Comparison of ENCODE assay signal across 27 mouse cellular contexts in the genomic region with DNA sequence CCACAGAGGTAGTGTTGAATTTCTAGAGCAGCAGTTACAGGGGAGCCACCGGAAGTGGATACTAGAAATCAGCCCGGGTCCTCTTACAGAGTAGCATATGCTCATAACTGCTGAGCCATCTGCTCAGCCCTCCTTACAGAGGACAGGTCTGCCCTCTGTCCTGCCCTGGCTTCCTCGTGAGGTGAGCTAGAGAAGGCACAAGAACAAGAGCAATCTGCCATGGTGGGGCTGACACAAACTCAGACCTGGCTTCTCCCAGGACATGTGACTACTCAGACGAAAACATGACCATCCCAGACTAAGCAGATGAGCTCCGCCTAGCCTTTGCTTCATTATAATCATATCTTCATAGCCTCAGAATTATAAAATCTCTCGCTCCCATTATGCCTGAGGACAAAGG. TPM values are rescaled to one million over a fixed set of nuclear protein-coding genes. Genes with fewer than 3 reads are reported as not detected.
DNase-seq lines count a peak whose midpoint lies in the region; ATAC-seq and TF ChIP-seq lines count a peak whose summit lies in the region.
"Had no signal": no experiment of that assay in that cellular context is flagged by ENCODE, and none has a peak within 500 bp of the region (broad histone marks: within the 10 kb centered on the region; RNA-seq: fewer than 3 reads in every experiment).

No protein-coding gene starts in this region.

- H3K4me2 ChIP-seq in heart, embryonic 16.5 days (ENCODE audit: low read depth, low read length), result no peak overlapping the region
- H3K4me2 ChIP-seq in heart, embryonic 12.5 days, result no peak overlapping the region
- no peak overlapping the region for H3K4me2 ChIP-seq in lung, embryonic 16.5 days (ENCODE audit: low read depth, low read length)
- no peak overlapping the region for H3K4me2 ChIP-seq in limb, embryonic 14.5 days (replicated peaks; ENCODE audit: low read depth, low read length, severe bottlenecking)
- H3K4me2 ChIP-seq: forebrain, embryonic 13.5 days; hindbrain, embryonic 12.5 days; midbrain, embryonic 13.5 days had no signal

- intact Hi-C loops in left cerebral cortex, postnatal 25 days (cut with DNase I), result no loop called here

- H3K4me3 ChIP-seq in heart, embryonic 16.5 days (ENCODE audit: low read length), result no peak overlapping the region
- H3K4me3 ChIP-seq in heart, embryonic 12.5 days, result no peak overlapping the region
- no peak overlapping the region for H3K4me3 ChIP-seq in lung, embryonic 16.5 days (ENCODE audit: low read length)
- no peak overlapping the region for H3K4me3 ChIP-seq in embryonic fibroblast, embryonic 13.5 days (ENCODE audit: insufficient read depth, low read length)
- no peak overlapping the region for H3K4me3 ChIP-seq in limb, embryonic 14.5 days (replicated peaks; ENCODE audit: low read length)
- H3K4me3 ChIP-seq: erythroblast, embryonic 14.5 days; forebrain, embryonic 13.5 days; heart, embryonic 10.5 days; hindbrain, embryonic 12.5 days; midbrain, embryonic 13.5 days had no signal

- peaks cover 37% of the 10 kb centered on the region for H3K4me1 ChIP-seq in heart, embryonic 16.5 days (ENCODE audit: control insufficient read depth, insufficient read depth, low read length)
- peaks cover 67% of the 10 kb centered on the region for H3K4me1 ChIP-seq in heart, embryonic 12.5 days (replicated peaks)
- peaks cover 28% of the 10 kb centered on the region for H3K4me1 ChIP-seq in lung, embryonic 16.5 days (replicated peaks; ENCODE audit: control insufficient read depth, insufficient read depth, low read length)
- peaks cover 13% of the 10 kb centered on the region for H3K4me1 ChIP-seq in embryonic fibroblast, embryonic 13.5 days (ENCODE audit: control insufficient read depth, insufficient read depth, low read length)
- H3K4me1 ChIP-seq in limb, embryonic 14.5 days (ENCODE audit: control insufficient read depth, insufficient read depth, low read length), result peaks cover 56% of the 10 kb centered on the region

- TF ChIP-seq CTCF in embryonic fibroblast, embryonic 13.5 days (IDR thresholded peaks at IDR 0.05; ENCODE audit: borderline replicate concordance, insufficient read depth, low read length), result no peak

- ATAC-seq in heart, embryonic 16.5 days (replicated peaks; ENCODE audit: extremely low read depth, insufficient read depth, low FRiP score), result no peak
- no peak for ATAC-seq in heart, embryonic 12.5 days (ENCODE audit: insufficient number of reproducible peaks, low FRiP score)
- ATAC-seq in lung, embryonic 16.5 days (ENCODE audit: low read depth), result no peak
- no peak for ATAC-seq in limb, embryonic 14.5 days (ENCODE audit: low FRiP score, low read depth)
- ATAC-seq: forebrain, embryonic 13.5 days; midbrain, embryonic 13.5 days had no signal

- no peaks in the 10 kb centered on the region; the same call in 1 of the 2 replicates for H3K36me3 ChIP-seq in heart, embryonic 16.5 days (ENCODE audit: control insufficient read depth, insufficient read depth)
- H3K36me3 ChIP-seq in heart, embryonic 12.5 days, result peaks cover 23% of the 10 kb centered on the region
- H3K36me3 ChIP-seq in lung, embryonic 16.5 days (ENCODE audit: control insufficient read depth, insufficient read depth, low read length), result peaks cover 19% of the 10 kb centered on the region
- peaks cover 47% of the 10 kb centered on the region for H3K36me3 ChIP-seq in limb, embryonic 14.5 days (ENCODE audit: control insufficient read depth, insufficient read depth, low read length)
- H3K36me3 ChIP-seq: hindbrain, embryonic 12.5 days had no signal

- no peak for DNase-seq in lung, postnatal 4 days
- DNase-seq in limb, embryonic 14.5 days (ENCODE audit: low spot score), result no peak
- no peak for DNase-seq in urinary bladder, adult 18-20 months (ENCODE audit: low spot score in 2 of 2)
- no peak for DNase-seq in left cerebral cortex, postnatal 25 days (ENCODE audit: low spot score in 2 of 2)
- DNase-seq: cerebellum, adult 2 months; cerebellum, postnatal 36 days; liver; thymus, adult 2 months had no signal

- no peak for TF ChIP-seq POLR2A in embryonic fibroblast, embryonic 13.5 days (IDR thresholded peaks at IDR 0.05; ENCODE audit: low read depth, low read length)
- no peak for TF ChIP-seq POLR2A in limb, embryonic 14.5 days (IDR thresholded peaks at IDR 0.05; ENCODE audit: borderline replicate concordance, extremely low read depth, insufficient read depth, insufficient read length)

- H3K9me3 ChIP-seq in heart, embryonic 16.5 days (replicated peaks; ENCODE audit: control insufficient read depth, low read length), result no peaks in the 10 kb centered on the region
- no peaks in the 10 kb centered on the region for H3K9me3 ChIP-seq in heart, embryonic 12.5 days (replicated peaks)
- no peaks in the 10 kb centered on the region for H3K9me3 ChIP-seq in lung, embryonic 16.5 days (ENCODE audit: control insufficient read depth, low read length)
- H3K9me3 ChIP-seq in limb, embryonic 14.5 days (ENCODE audit: control insufficient read depth, low read length), result no peaks in the 10 kb centered on the region
- H3K9me3 ChIP-seq: forebrain, embryonic 13.5 days; G1E; heart, embryonic 10.5 days; hindbrain, embryonic 12.5 days; midbrain, embryonic 13.5 days had no signal

- H3K9ac ChIP-seq in heart, embryonic 16.5 days (ENCODE audit: low read length), result no peak overlapping the region
- H3K9ac ChIP-seq in heart, embryonic 12.5 days, result no peak overlapping the region
- no peak overlapping the region for H3K9ac ChIP-seq in lung, embryonic 16.5 days (ENCODE audit: low read length)
- no peak overlapping the region for H3K9ac ChIP-seq in limb, embryonic 14.5 days (ENCODE audit: low read depth, low read length, severe bottlenecking)
- H3K9ac ChIP-seq: forebrain, embryonic 13.5 days; hindbrain, embryonic 12.5 days; midbrain, embryonic 13.5 days had no signal

- H3K27ac ChIP-seq in heart, embryonic 16.5 days (ENCODE audit: low read length), result peak overlapping the region; percentile 50
- H3K27ac ChIP-seq in heart, embryonic 12.5 days (ENCODE audit: poor library complexity, severe bottlenecking), result no peak overlapping the region
- peak overlapping the region; percentile 56 for H3K27ac ChIP-seq in lung, embryonic 16.5 days (ENCODE audit: low read length)
- H3K27ac ChIP-seq in embryonic fibroblast, embryonic 13.5 days (ENCODE audit: insufficient read depth, low read length), result 0 out of 2 replicates have a peak overlapping the region, but pooled peaks have one; percentile 1
- H3K27ac ChIP-seq in limb, embryonic 14.5 days (replicated peaks; ENCODE audit: low read depth, low read length), result peak overlapping the region; percentile 49; the same call in 1 of the 2 replicates
- H3K27ac ChIP-seq: forebrain, embryonic 13.5 days; midbrain, embryonic 13.5 days had no signal

- WGBS in heart, embryonic 16.5 days, result 62% methylated on average over 6 of the region's 6 CpGs
- 73% methylated on average over 6 of the region's 6 CpGs for WGBS in heart, embryonic 12.5 days
- 66% methylated on average over 6 of the region's 6 CpGs for WGBS in lung, embryonic 16.5 days
- WGBS in limb, embryonic 14.5 days, result 60% methylated on average over 6 of the region's 6 CpGs

- no peaks in the 10 kb centered on the region for H3K27me3 ChIP-seq in heart, embryonic 16.5 days (ENCODE audit: control insufficient read depth, insufficient read depth, low read length)
- no peaks in the 10 kb centered on the region for H3K27me3 ChIP-seq in heart, embryonic 12.5 days (replicated peaks)
- no peaks in the 10 kb centered on the region for H3K27me3 ChIP-seq in lung, embryonic 16.5 days (ENCODE audit: control insufficient read depth, insufficient read depth, low read depth, low read length)
- no peaks in the 10 kb centered on the region for H3K27me3 ChIP-seq in limb, embryonic 14.5 days (ENCODE audit: control insufficient read depth, insufficient read depth, low read length)
- H3K27me3 ChIP-seq: forebrain, embryonic 13.5 days had no signal

RNA-seq across cellular contexts. Expression of gene Ifitm5, which starts 1.7 kb away (rescaled TPM):
- 1.3 and 1.6 TPM in 2 replicates for polyA plus RNA-seq in heart, embryonic 16.5 days (2015; fragmentation: Nextera tagmentation; extraction: Ambion mirVana)
- polyA plus RNA-seq in heart, embryonic 12.5 days (2016; fragmentation: Nextera tagmentation; extraction: Ambion mirVana), result 1.8 and 2.0 TPM in 2 replicates
- 2.8 and 6.6 TPM in 2 replicates for polyA plus RNA-seq in lung, embryonic 16.5 days (2015; fragmentation: Nextera tagmentation; extraction: Ambion mirVana)
- polyA plus RNA-seq in embryonic fibroblast, embryonic 13.5 days (2011; ENCODE audit: insufficient read length, low read depth, missing spikeins), result 3.0 TPM in 1 of 2 replicates, not detected in the other
- polyA plus RNA-seq in limb, embryonic 14.5 days (2012; rRNA removed), result 30.9 and 34.4 TPM in 2 replicates
- 32.3 and 44.3 TPM in 2 replicates for polyA plus RNA-seq in limb, embryonic 14.5 days (2014; fragmentation: Nextera tagmentation; extraction: Ambion mirVana)
- total RNA-seq in left cerebral cortex, postnatal 25 days (2021), result not detected
- total RNA-seq: gastrocnemius, postnatal 14 days; layer of hippocampus, postnatal 10 days had no signal
- polyA plus RNA-seq: cerebellum, adult 2 months; erythroblast, embryonic 14.5 days; frontal cortex, adult 2 months had no signal

RNA-seq across cellular contexts. Expression of gene Gm45717, which starts 4.0 kb away (rescaled TPM):
- 0.66 TPM in 1 of 2 replicates, not detected in the other for polyA plus RNA-seq in heart, embryonic 16.5 days (2015; fragmentation: Nextera tagmentation; extraction: Ambion mirVana)
- polyA plus RNA-seq in heart, embryonic 12.5 days (2016; fragmentation: Nextera tagmentation; extraction: Ambion mirVana), result not detected in 2 replicates
- 0.67 TPM in 1 of 2 replicates, not detected in the other for polyA plus RNA-seq in lung, embryonic 16.5 days (2015; fragmentation: Nextera tagmentation; extraction: Ambion mirVana)
- not detected in 2 replicates for polyA plus RNA-seq in embryonic fibroblast, embryonic 13.5 days (2011; ENCODE audit: insufficient read length, low read depth, missing spikeins)
- not detected in 2 replicates for polyA plus RNA-seq in limb, embryonic 14.5 days (2012; rRNA removed)
- not detected in 2 replicates for polyA plus RNA-seq in limb, embryonic 14.5 days (2014; fragmentation: Nextera tagmentation; extraction: Ambion mirVana)
- total RNA-seq in left cerebral cortex, postnatal 25 days (2021), result not detected
- total RNA-seq: adrenal gland, postnatal 36 days; G1E; gastrocnemius, postnatal 14 days; layer of hippocampus, postnatal 10 days; left cerebral cortex, adult 8-10 months had no signal
- polyA plus RNA-seq: cerebellum, adult 2 months; erythroblast, embryonic 14.5 days; forebrain, embryonic 13.5 days; frontal cortex, adult 2 months; G1E; heart, embryonic 10.5 days; kidney, adult 2 months; large intestine, adult 2 months; midbrain, embryonic 13.5 days; neural tube, embryonic 14.5 days; thymus, adult 2 months; urinary bladder, adult 2 months had no signal

RNA-seq across cellular contexts. Expression of gene Ifitm2, which starts 4.0 kb away (rescaled TPM):
- polyA plus RNA-seq in heart, embryonic 16.5 days (2015; fragmentation: Nextera tagmentation; extraction: Ambion mirVana), result 525 and 571 TPM in 2 replicates
- polyA plus RNA-seq in heart, embryonic 12.5 days (2016; fragmentation: Nextera tagmentation; extraction: Ambion mirVana), result 442 and 446 TPM in 2 replicates
- 949 and 984 TPM in 2 replicates for polyA plus RNA-seq in lung, embryonic 16.5 days (2015; fragmentation: Nextera tagmentation; extraction: Ambion mirVana)
- polyA plus RNA-seq in embryonic fibroblast, embryonic 13.5 days (2011; ENCODE audit: insufficient read length, low read depth, missing spikeins), result 771 and 857 TPM in 2 replicates
- 1,234 and 1,466 TPM in 2 replicates for polyA plus RNA-seq in limb, embryonic 14.5 days (2012; rRNA removed)
- polyA plus RNA-seq in limb, embryonic 14.5 days (2014; fragmentation: Nextera tagmentation; extraction: Ambion mirVana), result 1,822 and 1,827 TPM in 2 replicates
- total RNA-seq in left cerebral cortex, postnatal 25 days (2021), result 10 to 100 TPM; 11.7 to 15.7 TPM

RNA-seq across cellular contexts. Expression of gene Pgghg, which starts 10.6 kb away (rescaled TPM):
- polyA plus RNA-seq in heart, embryonic 16.5 days (2015; fragmentation: Nextera tagmentation; extraction: Ambion mirVana), result 12.2 and 12.4 TPM in 2 replicates
- polyA plus RNA-seq in heart, embryonic 12.5 days (2016; fragmentation: Nextera tagmentation; extraction: Ambion mirVana), result 13.7 and 13.9 TPM in 2 replicates
- 20.5 and 23.4 TPM in 2 replicates for polyA plus RNA-seq in lung, embryonic 16.5 days (2015; fragmentation: Nextera tagmentation; extraction: Ambion mirVana)
- polyA plus RNA-seq in embryonic fibroblast, embryonic 13.5 days (2011; ENCODE audit: insufficient read length, low read depth, missing spikeins), result 14.3 and 19.1 TPM in 2 replicates
- 52.8 and 68.8 TPM in 2 replicates for polyA plus RNA-seq in limb, embryonic 14.5 days (2012; rRNA removed)
- 26.7 and 31.3 TPM in 2 replicates for polyA plus RNA-seq in limb, embryonic 14.5 days (2014; fragmentation: Nextera tagmentation; extraction: Ambion mirVana)
- 1 to 10 TPM; 4.7 to 6.3 TPM for total RNA-seq in left cerebral cortex, postnatal 25 days (2021)

RNA-seq across cellular contexts. Expression of gene Ifitm1, which starts 15.3 kb away (rescaled TPM):
- 24.0 and 34.8 TPM in 2 replicates for polyA plus RNA-seq in heart, embryonic 16.5 days (2015; fragmentation: Nextera tagmentation; extraction: Ambion mirVana)
- 3.0 and 3.1 TPM in 2 replicates for polyA plus RNA-seq in heart, embryonic 12.5 days (2016; fragmentation: Nextera tagmentation; extraction: Ambion mirVana)
- polyA plus RNA-seq in lung, embryonic 16.5 days (2015; fragmentation: Nextera tagmentation; extraction: Ambion mirVana), result 38.8 and 49.1 TPM in 2 replicates
- polyA plus RNA-seq in embryonic fibroblast, embryonic 13.5 days (2011; ENCODE audit: insufficient read length, low read depth, missing spikeins), result 5.1 and 16.5 TPM in 2 replicates
- 68.1 and 115 TPM in 2 replicates for polyA plus RNA-seq in limb, embryonic 14.5 days (2012; rRNA removed)
- 55.4 and 66.7 TPM in 2 replicates for polyA plus RNA-seq in limb, embryonic 14.5 days (2014; fragmentation: Nextera tagmentation; extraction: Ambion mirVana)
- total RNA-seq in left cerebral cortex, postnatal 25 days (2021), result 1 to 10 TPM; 1.7 to 2.9 TPM
- polyA plus RNA-seq: G1E had no signal
